Mouse (Mus musculus) G1E (cell line): ENCODE measurements at regions not wholly inside any gene's neighbourhood (a gene's known extent, or its start where the extent isn't known, plus 50 kb on each side); places are given as distances from the start of the nearest gene placed in this dataset.

Experiments used
- ATAC-seq: 2 replicates; pipeline ENCODE4 v1.8.0; 2016; ENCODE audit warnings: mild to moderate bottlenecking; ENCODE audit not compliant: insufficient number of reproducible peaks, poor library complexity, low FRiP score, severe bottlenecking; ENCODE audit errors: extremely low read depth
- DNase-seq: peaks from one replicate; pipeline ENCODE4 v3.0.0; 2012; ENCODE audit warnings: low spot score
- H3K27me3 ChIP-seq: 2 replicates; pipeline ENCODE4 v1.6.1; 2012; ENCODE audit warnings: mild to moderate bottlenecking, low read length, inconsistent platforms; ENCODE audit not compliant: insufficient read depth
- H3K36me3 ChIP-seq: replicated peaks from 2 replicates; pipeline ENCODE3; 2012; ENCODE audit warnings: mild to moderate bottlenecking, inconsistent platforms
- H3K4me1 ChIP-seq: 2 replicates; pipeline ENCODE4 v1.6.1; 2012; ENCODE audit warnings: low read depth, low read length, inconsistent platforms, mixed read lengths; ENCODE audit not compliant: insufficient read depth
- H3K4me3 ChIP-seq: 2 replicates; pipeline ENCODE4 v1.5.1; 2012; ENCODE audit warnings: low read depth, mild to moderate bottlenecking, inconsistent platforms, low read length, moderate library complexity, mixed read lengths
- H3K9me3 ChIP-seq: replicated peaks from 2 replicates; pipeline ENCODE4 v1.6.1; 2012; ENCODE audit warnings: inconsistent platforms
- CTCF ChIP-seq: IDR thresholded peaks from 2 replicates; pipeline ENCODE4 v1.5.1; 2012; ENCODE audit warnings: low read depth, low read length, inconsistent platforms, mixed read lengths
- GATA1 ChIP-seq: IDR thresholded peaks from 2 replicates; pipeline ENCODE4 v1.6.1; 2012; ENCODE audit warnings: borderline replicate concordance, low read length, inconsistent platforms, mixed read lengths
- GATA2 ChIP-seq: IDR thresholded peaks from 2 replicates; pipeline ENCODE4 v1.6.1; 2012; ENCODE audit warnings: low read depth, low read length, inconsistent platforms, borderline replicate concordance
- POLR2AphosphoS5 ChIP-seq: IDR thresholded peaks from 2 replicates; pipeline ENCODE4 v1.6.1; 2012; ENCODE audit warnings: low read depth, low read length, inconsistent platforms; ENCODE audit not compliant: insufficient replicate concordance
- TAL1 ChIP-seq: conservative IDR thresholded peaks from 2 replicates; pipeline ENCODE4 v1.6.1; 2012; ENCODE audit warnings: low read depth, low read length, inconsistent platforms, mixed read lengths

DNA sequence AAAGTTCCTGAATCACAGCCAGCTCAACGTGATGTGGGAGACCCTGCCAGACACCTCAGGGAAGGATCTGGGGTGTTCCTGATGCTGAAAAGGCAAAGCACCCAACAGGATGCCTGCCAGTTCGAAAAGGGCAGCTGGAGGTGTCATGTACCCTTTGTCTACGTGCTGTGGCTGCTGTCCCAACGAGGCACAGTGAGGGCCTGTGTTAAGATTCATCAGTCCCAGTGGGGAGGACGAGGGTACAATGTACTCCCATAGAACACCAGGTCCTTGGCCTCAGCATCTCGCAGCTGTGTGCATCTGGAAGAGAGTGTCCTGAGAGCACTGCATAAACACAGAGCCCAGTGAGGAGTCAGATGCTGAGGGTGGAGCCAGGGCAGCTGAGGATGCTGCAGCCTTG is 456.5 kb downstream of the Prdm2 start:
- Histone ChIP-seq H3K9me3 (peaks cover 76% of the 10 kb centered on the region), H3K4me1 (no peaks in the 10 kb centered on the region)

GRCm38 (mm10) chr4:142749918-142750317 is 462.9 kb downstream of the Prdm2 start:
- no peaks in the 10 kb centered on the region for H3K36me3 ChIP-seq
- no peak overlapping the region for H3K4me3 ChIP-seq
- H3K9me3 ChIP-seq = peaks cover 70% of the 10 kb centered on the region
- no peaks in the 10 kb centered on the region for H3K4me1 ChIP-seq
- no peak for DNase-seq
- TF ChIP-seq CTCF (no peak), TAL1 (no peak), GATA1 (no peak), POLR2AphosphoS5 (no peak), GATA2 (no peak)
- ATAC-seq = no peak
- H3K27me3 ChIP-seq = no peaks in the 10 kb centered on the region

More for the DNA sequence above, 456.5 kb downstream of the Prdm2 start:
- no peak for ATAC-seq
- DNase-seq = no peak
- TF ChIP-seq POLR2AphosphoS5 = no peak
- TF ChIP-seq GATA1 = no peak
- no peak for TF ChIP-seq TAL1
- TF ChIP-seq CTCF = no peak
- no peak for TF ChIP-seq GATA2
- H3K4me3 ChIP-seq = no peak overlapping the region
- no peaks in the 10 kb centered on the region for H3K27me3 ChIP-seq
- no peaks in the 10 kb centered on the region for H3K36me3 ChIP-seq

GRCm38 (mm10) chr4:142723554-142723907 is 484.3 kb upstream of the Kazn start:
- H3K4me3 ChIP-seq = no peak overlapping the region
- DNase-seq (no peak), ATAC-seq (no peak)
- no peaks in the 10 kb centered on the region for H3K27me3 ChIP-seq
- no peaks in the 10 kb centered on the region for H3K36me3 ChIP-seq
- no peaks in the 10 kb centered on the region for H3K4me1 ChIP-seq
- H3K9me3 ChIP-seq = peaks cover 80% of the 10 kb centered on the region
- TF ChIP-seq GATA2 = no peak
- TF ChIP-seq POLR2AphosphoS5 = no peak
- no peak for TF ChIP-seq GATA1
- no peak for TF ChIP-seq TAL1
- TF ChIP-seq CTCF = no peak

GRCm38 (mm10) chr4:142722845-142723553 is 483.8 kb upstream of the Kazn start:
- ATAC-seq (no peak), DNase-seq (no peak)
- TF ChIP-seq CTCF (no peak), TAL1 (no peak), POLR2AphosphoS5 (no peak), GATA2 (no peak), GATA1 (no peak)
- H3K9me3 ChIP-seq = peaks cover 80% of the 10 kb centered on the region
- no peaks in the 10 kb centered on the region for H3K36me3 ChIP-seq
- no peaks in the 10 kb centered on the region for H3K4me1 ChIP-seq
- no peaks in the 10 kb centered on the region for H3K27me3 ChIP-seq
- H3K4me3 ChIP-seq = no peak overlapping the region

DNA sequence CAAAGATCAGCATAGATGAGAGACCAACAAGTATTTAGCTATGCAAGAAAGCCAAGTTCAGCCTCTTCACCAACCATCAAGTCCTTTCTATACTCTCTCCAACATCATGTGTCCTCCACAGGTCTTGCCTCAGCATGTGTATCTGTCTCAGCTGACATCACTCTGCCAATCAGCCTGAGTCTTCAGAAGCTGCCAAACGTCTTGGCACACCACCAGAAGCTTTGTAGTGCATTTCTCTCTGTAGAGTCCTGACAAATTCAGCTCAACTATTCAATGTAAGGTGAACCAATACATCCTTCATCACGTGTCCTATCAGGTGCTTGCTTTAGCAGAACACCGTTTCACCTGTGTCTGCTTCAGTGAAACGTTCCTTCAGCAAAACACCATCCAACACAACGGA is 462.4 kb upstream of the Kazn start:
- no peaks in the 10 kb centered on the region for H3K27me3 ChIP-seq
- no peaks in the 10 kb centered on the region for H3K36me3 ChIP-seq
- no peak for TF ChIP-seq GATA1
- no peak for TF ChIP-seq GATA2
- TF ChIP-seq TAL1 = no peak
- no peak for TF ChIP-seq CTCF
- TF ChIP-seq POLR2AphosphoS5 = no peak
- DNase-seq (no peak), ATAC-seq (no peak)
- H3K9me3 ChIP-seq = peaks cover 57% of the 10 kb centered on the region
- H3K4me1 ChIP-seq = no peaks in the 10 kb centered on the region
- no peak overlapping the region for H3K4me3 ChIP-seq

- ATAC-seq (no peak), DNase-seq (no peak)
- Histone ChIP-seq H3K9me3 (peaks cover 47% of the 10 kb centered on the region), H3K4me3 (no peak overlapping the region), H3K27me3 (no peaks in the 10 kb centered on the region), H3K36me3 (no peaks in the 10 kb centered on the region), H3K4me1 (no peaks in the 10 kb centered on the region)
- no peak for TF ChIP-seq GATA1
- TF ChIP-seq GATA2 = no peak
- TF ChIP-seq CTCF = no peak
- TF ChIP-seq POLR2AphosphoS5 = no peak
- TF ChIP-seq TAL1 = no peak
Observed at GRCm38 (mm10) chr4:142694926-142695325, 455.7 kb upstream of the Kazn start.

- peaks cover 66% of the 10 kb centered on the region for H3K9me3 ChIP-seq
- DNase-seq (no peak), ATAC-seq (no peak)
- H3K4me3 ChIP-seq = no peak overlapping the region
- no peak for TF ChIP-seq GATA2
- no peak for TF ChIP-seq POLR2AphosphoS5
- no peak for TF ChIP-seq CTCF
- no peak for TF ChIP-seq GATA1
- no peak for TF ChIP-seq TAL1
- H3K4me1 ChIP-seq = no peaks in the 10 kb centered on the region
- no peaks in the 10 kb centered on the region for H3K36me3 ChIP-seq
- no peaks in the 10 kb centered on the region for H3K27me3 ChIP-seq
Observed at GRCm38 (mm10) chr4:142688241-142688640, 449.0 kb upstream of the Kazn start.
